Mouse (Mus musculus) kidney, postnatal 14 days (tissue): ENCODE results near the gene Vmn1r224.

Source experiments
- DNase-seq: peaks from one replicate; pipeline ENCODE4 v3.0.0; 2022; ENCODE audit warnings: mixed read lengths

The Vmn1r224 gene

GRCm38 (mm10) chr17:20413846-20414245 is at the start of gene Vmn1r224:
TSS of gene Vmn1r224 (plus strand) at chr17:20414146.
- DNase-seq: no peak

GRCm38 (mm10) chr17:20399105-20399504 is 14.8 kb upstream of the Vmn1r224 start:
- no peak for DNase-seq

- no peak for DNase-seq
These were observed 25.3 kb downstream of the Vmn1r224 start for GRCm38 (mm10) chr17:20439263-20439662.

GRCm38 (mm10) chr17:20473311-20473710 is 59.4 kb downstream of the Vmn1r224 start:
- no peak for DNase-seq
